Mouse (Mus musculus): ENCODE measurements around the gene Prrt3.

DNA sequence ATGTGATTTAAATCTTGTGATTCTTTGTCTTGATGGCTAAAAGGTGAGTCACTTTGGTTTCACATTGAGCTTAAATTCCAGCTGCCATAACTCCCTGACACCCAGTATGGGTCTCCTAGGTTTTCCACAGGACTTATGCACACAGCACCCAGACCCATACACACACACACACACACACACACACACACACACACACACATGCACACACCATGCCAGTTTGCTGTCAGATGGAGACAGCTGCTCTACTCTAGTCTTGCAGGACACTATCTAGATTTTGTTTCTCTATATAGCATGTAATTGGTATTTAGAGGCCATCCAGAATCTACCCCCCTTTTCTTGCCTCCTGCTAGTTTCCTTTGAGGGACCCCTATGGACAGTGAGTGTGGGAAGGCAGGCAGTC is 5.4 kb upstream of the Prrt3 start:
- TF ChIP-seq CTCF (IDR thresholded peaks at IDR 0.05; ENCODE audit: extremely low read depth, insufficient read depth, low read length): no peak
- no peak for TF ChIP-seq POLR2A (IDR thresholded peaks at IDR 0.05; ENCODE audit: extremely low read depth, insufficient read depth, low read length)
